Mouse (Mus musculus) neural tube, embryonic 12.5 days (tissue): Measurements from ENCODE around the gene Gm10322. TPM values are rescaled to one million over a fixed set of nuclear protein-coding genes. Genes with fewer than 3 reads are reported as not detected.

ENCODE experiments used
- ATAC-seq: fragments of 200-750 bp; cut with Nextera tagmentation; 2 replicates; pipeline ENCODE4 v1.8.0; 2017; ENCODE audit warnings: low read depth, mild to moderate bottlenecking, moderate TSS enrichment, moderate library complexity; ENCODE audit not compliant: low FRiP score
- H3K27ac ChIP-seq: fragments of 300-500 bp; sonication (generic); 2 replicates; pipeline ENCODE4 v1.5.1; 2016
- H3K27me3 ChIP-seq: fragments of 300-500 bp; sonication (generic); replicated peaks from 2 replicates; pipeline ENCODE4 v1.6.1; 2016; ENCODE audit warnings: mild to moderate bottlenecking
- H3K36me3 ChIP-seq: fragments of 300-500 bp; sonication (generic); 2 replicates; pipeline ENCODE4 v1.6.1; 2016; ENCODE audit warnings: mild to moderate bottlenecking
- H3K4me1 ChIP-seq: fragments of 300-500 bp; sonication (generic); 2 replicates; pipeline ENCODE4 v1.6.1; 2016
- H3K4me2 ChIP-seq: fragments of 300-500 bp; sonication (generic); replicated peaks from 2 replicates; pipeline ENCODE4 v1.6.1; 2016; ENCODE audit warnings: mild to moderate bottlenecking
- H3K4me3 ChIP-seq: fragments of 300-500 bp; sonication (generic); 2 replicates; pipeline ENCODE4 v1.5.1; 2016
- H3K9ac ChIP-seq: fragments of 300-500 bp; sonication (generic); 2 replicates; pipeline ENCODE4 v1.6.1; 2016; ENCODE audit warnings: mild to moderate bottlenecking
- H3K9me3 ChIP-seq: fragments of 300-500 bp; sonication (generic); 2 replicates; pipeline ENCODE4 v1.6.1; 2016; ENCODE audit warnings: mild to moderate bottlenecking
- WGBS: fragments of 180-500 bp; shearing (Covaris S2); methylation state at CpG from one replicate; pipeline ENCODE4 v1.1.7; 2016; 5-methylcytosine and 5-hydroxymethylcytosine counted together
- polyA plus RNA-seq: library from polyadenylated mRNA; unstranded; fragments of >200 nt; fragmentation: Nextera tagmentation; extraction: Ambion mirVana; gene quantifications from 2 replicates; pipeline ENCODE4 v1.2.1, GENCODE M21; 2016

The Gm10322 gene
- polyA plus RNA-seq: not detected in 2 replicates

DNA sequence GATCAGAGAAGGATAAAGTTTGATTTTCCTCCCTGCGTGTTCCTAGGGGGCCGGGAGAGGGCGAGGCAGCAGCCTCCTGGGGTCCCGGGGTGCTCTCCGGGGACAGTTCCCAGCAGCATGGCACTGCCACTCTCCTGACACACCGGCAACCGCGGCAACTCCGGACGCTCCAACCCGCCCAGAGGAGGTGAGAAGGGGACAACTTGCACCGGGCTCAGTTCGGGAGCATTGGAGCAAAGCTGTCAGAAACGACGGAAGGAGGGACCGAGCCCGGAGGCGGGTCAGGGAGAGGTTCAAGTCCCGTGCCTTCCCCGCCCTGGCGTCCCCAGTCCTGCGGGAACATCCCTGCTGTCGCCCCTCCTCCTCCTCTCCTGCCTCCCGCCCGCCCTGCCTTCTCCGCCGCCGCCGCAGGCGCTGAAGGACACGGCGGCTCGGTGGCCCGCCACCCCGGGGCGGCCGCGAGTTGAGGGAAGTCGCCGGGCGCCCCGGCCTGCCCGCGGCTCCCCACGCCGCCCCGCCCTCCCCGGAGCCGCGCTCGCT is at the start of gene Gm10322:
Gm10322 (plus strand) TSS at position 83 of the 540 bp plus-strand sequence.
- peak within 1 kb of the TSS; percentile 86 for H3K4me2 ChIP-seq
- ATAC-seq: peak; percentile 86
- WGBS: under 1% methylated on average over 45 of the region's 51 CpGs
- peak within 1 kb of the TSS; percentile 97 for H3K9ac ChIP-seq
- peak within 1 kb of the TSS; percentile 96 for H3K4me3 ChIP-seq
- H3K4me1 ChIP-seq: peaks cover 8% of the 10 kb centered on the region
- no peaks in the 10 kb centered on the region for H3K9me3 ChIP-seq
- no peaks in the 10 kb centered on the region for H3K36me3 ChIP-seq
- no peaks in the 10 kb centered on the region for H3K27me3 ChIP-seq
- peak within 1 kb of the TSS; percentile 87 for H3K27ac ChIP-seq

DNA sequence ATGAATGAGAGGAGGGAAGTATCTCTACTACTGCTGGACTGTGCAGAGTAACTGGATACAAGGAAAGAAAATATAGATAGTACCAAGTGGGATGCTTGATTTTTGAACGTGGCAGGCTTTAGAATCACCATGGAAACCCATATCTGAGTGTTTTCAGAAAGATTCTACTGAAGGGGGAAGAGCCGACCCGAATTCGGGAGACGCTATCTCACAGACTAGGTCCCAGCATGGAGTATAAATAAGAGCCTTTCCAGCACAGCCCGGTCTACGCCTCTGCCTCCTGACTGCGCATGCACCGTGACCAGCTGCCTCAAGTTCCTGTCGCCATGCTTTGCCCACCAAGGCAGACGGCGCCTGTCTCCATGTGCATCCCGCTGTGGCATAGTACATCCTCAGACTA is 48.9 kb upstream of the Gm10322 start:
- no peaks in the 10 kb centered on the region for H3K27me3 ChIP-seq
- H3K4me2 ChIP-seq: no peak overlapping the region
- H3K4me3 ChIP-seq: no peak overlapping the region
- H3K9me3 ChIP-seq: no peaks in the 10 kb centered on the region
- H3K9ac ChIP-seq: no peak overlapping the region
- H3K4me1 ChIP-seq: peaks cover 4% of the 10 kb centered on the region; the same call in 1 of the 2 replicates
- no peak for ATAC-seq
- H3K27ac ChIP-seq: no peak overlapping the region
- H3K36me3 ChIP-seq: no peaks in the 10 kb centered on the region
- WGBS: 91% methylated on average over 13 of the region's 13 CpGs

DNA sequence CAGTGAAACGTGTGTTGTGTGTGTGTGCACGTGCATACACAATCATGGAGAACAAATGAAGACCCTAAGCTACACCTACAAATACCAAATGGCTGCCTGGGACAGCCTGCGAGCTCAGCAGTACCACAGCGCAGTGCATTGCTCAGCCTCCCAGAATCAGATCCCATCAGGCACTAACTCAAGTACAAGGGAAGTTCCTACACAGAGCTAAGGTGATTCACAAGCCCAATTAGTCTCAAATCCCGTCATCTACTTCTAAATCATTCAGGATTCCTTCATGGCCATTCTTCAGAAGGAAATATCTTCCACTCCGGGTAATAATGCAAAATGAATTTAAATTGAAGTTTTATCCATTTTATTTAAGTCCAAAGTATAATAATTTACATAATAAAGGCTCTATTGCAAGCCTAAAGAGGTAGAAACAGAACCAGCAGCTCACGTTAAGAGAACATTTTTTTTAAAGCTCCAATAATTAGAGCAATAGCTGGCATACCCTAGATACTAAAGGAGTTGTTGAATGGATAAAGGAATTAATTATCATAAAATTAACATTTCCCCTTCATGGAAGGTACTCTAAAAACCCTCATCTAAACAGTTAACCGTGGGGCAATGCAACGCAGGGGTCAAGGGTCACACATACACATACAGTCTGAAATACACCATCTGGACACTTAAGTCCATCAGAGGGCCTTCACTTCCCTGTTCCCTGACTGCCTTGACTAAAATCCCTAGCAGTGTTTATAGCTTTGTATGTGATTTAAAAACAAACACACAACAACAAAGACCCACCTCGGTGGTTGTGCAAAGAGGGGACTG is 47.0 kb upstream of the Gm10322 start:
- no peak for ATAC-seq
- H3K4me1 ChIP-seq: peaks cover 4% of the 10 kb centered on the region; the same call in 1 of the 2 replicates
- no peak overlapping the region for H3K9ac ChIP-seq
- no peak overlapping the region for H3K27ac ChIP-seq
- WGBS: 70% methylated on average over 10 of the region's 10 CpGs
- H3K27me3 ChIP-seq: no peaks in the 10 kb centered on the region
- H3K9me3 ChIP-seq: peaks cover 5% of the 10 kb centered on the region; the same call in 1 of the 2 replicates
- no peaks in the 10 kb centered on the region for H3K36me3 ChIP-seq
- H3K4me2 ChIP-seq: no peak overlapping the region
- H3K4me3 ChIP-seq: no peak overlapping the region

DNA sequence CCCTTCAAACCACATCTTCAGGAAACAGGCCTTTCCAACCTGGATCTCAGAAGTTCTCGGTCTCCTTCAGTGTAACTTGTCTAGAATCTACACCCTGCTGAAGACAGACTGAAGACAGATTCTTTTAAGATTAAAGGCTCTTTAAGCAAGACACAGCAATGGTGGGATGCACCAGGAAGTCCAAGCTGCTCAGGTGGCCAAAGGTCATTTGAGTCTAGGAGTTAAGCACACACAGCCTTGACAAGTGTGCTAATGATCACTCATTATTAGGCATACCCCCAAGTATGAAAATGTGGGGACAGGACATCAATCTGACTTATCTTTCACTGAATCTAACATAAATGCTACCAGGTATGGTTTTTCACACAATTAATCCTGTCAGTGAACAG is 46.4 kb upstream of the Gm10322 start:
- 93% methylated on average over 1 of the region's 1 CpGs for WGBS

DNA sequence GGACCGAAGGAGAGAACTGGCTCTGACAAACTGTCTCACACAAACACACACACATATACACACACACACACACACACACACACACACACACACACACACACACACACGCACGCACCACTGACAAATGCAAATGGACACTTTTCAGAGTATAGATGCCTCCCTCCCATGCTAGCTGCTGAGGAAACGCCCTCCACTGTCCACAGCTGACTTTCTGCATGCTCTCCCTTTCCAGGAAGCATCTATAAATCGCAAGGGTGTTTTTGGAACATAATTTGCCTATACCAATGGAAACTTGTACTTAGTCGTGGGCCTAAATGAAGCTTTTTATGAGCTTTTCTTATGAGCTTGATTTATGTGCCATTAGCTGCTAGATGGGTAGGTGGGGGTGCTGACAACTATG is 45.5 kb upstream of the Gm10322 start:
- 80% methylated on average over 6 of the region's 6 CpGs for WGBS
- no peaks in the 10 kb centered on the region for H3K36me3 ChIP-seq
- peaks cover 5% of the 10 kb centered on the region; the same call in 1 of the 2 replicates for H3K9me3 ChIP-seq
- H3K9ac ChIP-seq: no peak overlapping the region
- no peaks in the 10 kb centered on the region for H3K27me3 ChIP-seq
- ATAC-seq: no peak
- no peak overlapping the region for H3K4me3 ChIP-seq
- H3K27ac ChIP-seq: no peak overlapping the region
- H3K4me1 ChIP-seq: peaks cover 4% of the 10 kb centered on the region; the same call in 1 of the 2 replicates
- no peak overlapping the region for H3K4me2 ChIP-seq

More for the DNA sequence above, 46.4 kb upstream of the Gm10322 start:
- Histone ChIP-seq H3K4me1 (peaks cover 4% of the 10 kb centered on the region; the same call in 1 of the 2 replicates), H3K4me2 (no peak overlapping the region), H3K27ac (no peak overlapping the region), H3K9ac (no peak overlapping the region), H3K9me3 (peaks cover 5% of the 10 kb centered on the region; the same call in 1 of the 2 replicates), H3K36me3 (no peaks in the 10 kb centered on the region), H3K27me3 (no peaks in the 10 kb centered on the region), H3K4me3 (no peak overlapping the region)
- no peak for ATAC-seq

DNA sequence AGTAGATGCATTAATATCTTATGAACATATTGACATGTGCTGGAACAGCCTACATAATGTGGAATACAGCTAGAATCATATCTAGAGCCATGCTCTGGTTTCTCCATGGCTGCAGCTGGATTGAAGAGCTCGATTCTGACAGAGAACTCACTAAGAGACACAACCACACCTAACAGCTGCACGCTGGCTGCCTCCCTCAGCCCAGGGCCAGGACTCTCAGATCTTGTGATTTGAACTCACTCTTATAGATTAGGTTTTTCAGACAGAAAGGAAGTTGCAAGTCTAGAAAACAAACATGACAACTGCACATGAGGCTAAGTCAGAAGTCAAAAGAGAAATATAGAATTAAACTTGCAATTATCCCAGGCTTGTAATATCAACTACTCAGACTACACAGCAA is 45.1 kb upstream of the Gm10322 start:
- Histone ChIP-seq H3K36me3 (no peaks in the 10 kb centered on the region), H3K4me3 (no peak overlapping the region), H3K27ac (no peak overlapping the region), H3K9ac (no peak overlapping the region), H3K27me3 (no peaks in the 10 kb centered on the region), H3K9me3 (peaks cover 5% of the 10 kb centered on the region; the same call in 1 of the 2 replicates), H3K4me2 (no peak overlapping the region), H3K4me1 (peaks cover 4% of the 10 kb centered on the region; the same call in 1 of the 2 replicates)
- ATAC-seq: no peak
- WGBS: 78% methylated on average over 2 of the region's 2 CpGs

DNA sequence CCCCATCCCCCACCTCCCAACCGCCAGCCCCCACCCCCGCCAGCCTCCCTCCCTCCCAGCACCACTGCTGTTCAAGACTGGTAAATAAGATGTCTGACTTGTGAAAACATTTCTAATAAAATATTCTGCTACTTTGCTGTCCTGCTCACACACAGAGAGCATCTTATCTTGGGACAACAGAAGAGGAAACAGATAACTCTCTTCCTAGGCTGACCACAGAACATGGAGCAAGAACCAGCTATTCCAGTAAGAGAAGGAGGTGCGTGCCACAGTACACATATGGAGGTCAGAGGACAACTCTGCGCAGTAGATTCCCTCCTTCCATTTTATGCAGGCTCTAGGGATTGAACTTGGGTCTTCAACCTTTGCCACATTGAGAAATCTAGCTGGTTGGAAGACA is 44.6 kb upstream of the Gm10322 start:
- no peak overlapping the region for H3K27ac ChIP-seq
- H3K36me3 ChIP-seq: no peaks in the 10 kb centered on the region
- no peak overlapping the region for H3K4me3 ChIP-seq
- H3K4me2 ChIP-seq: no peak overlapping the region
- H3K9me3 ChIP-seq: peaks cover 5% of the 10 kb centered on the region; the same call in 1 of the 2 replicates
- WGBS: 97% methylated on average over 4 of the region's 4 CpGs
- ATAC-seq: no peak
- no peak overlapping the region for H3K9ac ChIP-seq
- no peaks in the 10 kb centered on the region for H3K27me3 ChIP-seq
- H3K4me1 ChIP-seq: no peaks in the 10 kb centered on the region

DNA sequence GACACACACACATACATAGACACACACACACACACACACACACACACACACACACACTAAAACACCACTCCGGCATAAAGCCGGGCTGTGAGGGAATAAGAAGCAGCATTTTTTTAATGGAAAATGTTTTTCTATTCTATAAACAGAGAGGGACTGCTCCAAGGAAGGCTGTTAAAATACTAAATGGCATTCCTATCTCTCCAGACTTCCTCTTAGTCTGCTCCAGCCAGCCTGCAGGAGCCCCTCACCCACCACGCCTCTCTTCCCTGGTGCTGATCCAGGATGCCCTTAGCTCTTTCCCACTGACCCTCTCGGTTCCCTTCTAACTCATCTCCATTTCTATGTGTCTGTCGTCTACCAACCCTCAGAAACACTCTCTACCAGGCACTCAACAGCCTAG is 43.9 kb upstream of the Gm10322 start:
- H3K9me3 ChIP-seq: peaks cover 5% of the 10 kb centered on the region; the same call in 1 of the 2 replicates
- 88% methylated on average over 5 of the region's 5 CpGs for WGBS
- no peaks in the 10 kb centered on the region for H3K4me1 ChIP-seq
- no peak overlapping the region for H3K9ac ChIP-seq
- H3K4me3 ChIP-seq: no peak overlapping the region
- no peak overlapping the region for H3K27ac ChIP-seq
- ATAC-seq: no peak
- no peak overlapping the region for H3K4me2 ChIP-seq
- H3K36me3 ChIP-seq: no peaks in the 10 kb centered on the region
- no peaks in the 10 kb centered on the region for H3K27me3 ChIP-seq

DNA sequence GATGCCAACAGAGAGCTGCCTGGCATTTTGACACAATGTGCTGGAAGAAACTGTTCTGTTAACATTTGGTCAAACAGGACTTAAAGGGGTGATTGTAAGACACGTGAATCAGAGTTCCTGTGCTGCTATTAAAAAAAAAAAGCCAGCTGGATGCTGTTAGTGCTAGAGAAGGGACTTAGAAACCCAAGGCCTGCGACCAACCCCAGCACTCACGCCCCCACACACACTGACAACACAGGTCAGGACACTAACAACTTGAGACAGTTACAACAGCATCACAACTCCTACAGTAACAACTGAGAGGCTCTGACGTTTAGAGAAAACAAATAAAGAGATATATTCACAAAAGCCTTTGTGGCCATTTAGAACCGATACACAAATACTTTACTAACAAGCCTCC is 39.6 kb upstream of the Gm10322 start:
- H3K27ac ChIP-seq: no peak overlapping the region
- no peak for ATAC-seq
- no peak overlapping the region for H3K9ac ChIP-seq
- 62% methylated on average over 5 of the region's 5 CpGs for WGBS
- H3K27me3 ChIP-seq: no peaks in the 10 kb centered on the region
- peaks cover 5% of the 10 kb centered on the region; the same call in 1 of the 2 replicates for H3K9me3 ChIP-seq
- H3K4me2 ChIP-seq: no peak overlapping the region
- H3K4me1 ChIP-seq: peaks cover 8% of the 10 kb centered on the region
- no peaks in the 10 kb centered on the region for H3K36me3 ChIP-seq
- no peak overlapping the region for H3K4me3 ChIP-seq

DNA sequence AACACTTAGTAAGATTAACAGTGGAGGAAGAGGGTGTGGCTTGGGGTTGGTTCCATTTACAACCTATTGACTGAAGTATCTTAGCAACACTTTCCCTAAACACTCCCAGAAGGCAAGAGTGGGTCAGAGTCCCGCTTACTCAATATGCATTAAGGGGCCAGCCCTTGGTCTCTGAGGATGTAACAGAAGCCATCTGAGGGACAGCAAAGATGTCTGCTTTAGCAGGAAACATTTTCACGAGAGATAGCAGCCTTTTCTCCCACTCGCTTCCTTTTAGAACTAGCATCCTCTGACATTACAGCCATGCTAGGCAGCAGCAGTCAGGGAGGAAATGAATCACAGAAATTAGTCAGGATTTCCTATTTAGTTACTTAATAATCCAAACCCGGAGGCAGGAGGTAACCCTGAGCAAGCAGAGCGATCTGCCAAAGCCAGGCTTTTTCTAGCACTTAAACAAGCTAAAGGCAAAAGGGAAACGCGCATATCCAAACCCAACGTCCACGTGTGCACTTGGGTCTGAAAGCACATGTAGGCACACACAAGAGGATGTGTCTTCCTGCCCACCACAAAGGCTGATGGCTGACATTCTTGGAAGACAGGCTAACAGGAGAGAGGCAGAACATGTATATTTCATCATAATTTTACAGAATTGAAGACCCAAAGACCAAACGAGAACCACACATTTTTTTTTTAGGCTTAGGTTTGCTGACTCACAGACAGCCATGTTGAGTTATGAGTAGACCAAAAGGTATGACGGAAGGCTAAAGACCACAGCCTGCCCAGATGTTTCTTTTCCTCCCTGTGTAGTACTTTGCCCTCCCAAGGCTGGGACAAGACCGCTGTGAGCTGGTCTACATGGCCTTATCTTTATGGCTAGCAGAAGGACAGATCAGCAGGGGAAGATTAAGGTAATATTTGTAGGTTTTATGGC is 37.7 kb upstream of the Gm10322 start:
- no peak overlapping the region for H3K9ac ChIP-seq

DNA sequence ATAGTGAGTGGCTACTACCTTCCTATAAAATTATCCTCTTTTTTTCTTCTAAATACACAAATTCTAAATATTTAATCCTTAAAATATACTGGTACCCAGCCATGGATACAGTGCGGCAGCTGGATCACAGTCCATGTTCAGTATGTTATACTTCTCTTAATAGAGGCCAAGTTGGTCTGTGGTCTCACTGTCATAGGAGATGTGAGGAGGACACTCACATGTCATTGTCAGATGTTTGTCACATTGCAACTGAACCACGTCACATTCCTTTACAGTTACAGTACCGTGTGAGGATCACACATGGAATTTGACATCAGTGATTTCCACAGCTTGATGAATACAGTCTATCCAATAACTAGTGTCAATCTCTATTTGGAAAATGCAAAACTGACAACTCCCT is 36.2 kb upstream of the Gm10322 start:
- WGBS: 92% methylated on average over 3 of the region's 3 CpGs
- ATAC-seq: no peak
- H3K9me3 ChIP-seq: no peaks in the 10 kb centered on the region

More for the DNA sequence above, 37.7 kb upstream of the Gm10322 start:
- WGBS: 67% methylated on average over 12 of the region's 12 CpGs
- Histone ChIP-seq H3K36me3 (no peaks in the 10 kb centered on the region), H3K4me1 (peaks cover 8% of the 10 kb centered on the region), H3K4me3 (no peak overlapping the region), H3K4me2 (peak overlapping the region; percentile 9; the same call in 1 of the 2 replicates), H3K27ac (no peak overlapping the region), H3K9me3 (no peaks in the 10 kb centered on the region), H3K27me3 (no peaks in the 10 kb centered on the region)
- no peak for ATAC-seq

More for the DNA sequence above, 36.2 kb upstream of the Gm10322 start:
- peaks cover 8% of the 10 kb centered on the region for H3K4me1 ChIP-seq
- no peak overlapping the region for H3K27ac ChIP-seq
- H3K36me3 ChIP-seq: peaks cover 4% of the 10 kb centered on the region; the same call in 1 of the 2 replicates
- no peak overlapping the region for H3K4me3 ChIP-seq
- H3K4me2 ChIP-seq: no peak overlapping the region
- H3K27me3 ChIP-seq: no peaks in the 10 kb centered on the region
- H3K9ac ChIP-seq: no peak overlapping the region
